Mouse (Mus musculus): Measurements from ENCODE around the gene Lef1. TPM values are rescaled to one million over a fixed set of nuclear protein-coding genes. Genes with fewer than 3 reads are reported as not detected.

The Lef1 gene
- polyA plus RNA-seq, 1 experiment from 2014 or later = 37.1 TPM

GRCm38 (mm10) chr3:131153896-131154295, 43.6 kb downstream of the Lef1 start:
- peaks cover 13% of the 10 kb centered on the region for H3K4me1 ChIP-seq
- WGBS = 82% methylated on average over 4 of the region's 4 CpGs
- H3K27ac ChIP-seq = no peak overlapping the region
- no peak for ATAC-seq (ENCODE audit: insufficient number of reproducible peaks, low FRiP score, low TSS enrichment, low read depth)
- H3K9ac ChIP-seq = no peak overlapping the region
- H3K36me3 ChIP-seq = no peaks in the 10 kb centered on the region
- H3K9me3 ChIP-seq = no peaks in the 10 kb centered on the region
- no peak overlapping the region for H3K4me2 ChIP-seq
- H3K27me3 ChIP-seq = no peaks in the 10 kb centered on the region
- no peak overlapping the region for H3K4me3 ChIP-seq

- H3K27ac ChIP-seq = no peak overlapping the region
- no peaks in the 10 kb centered on the region for H3K27me3 ChIP-seq
- H3K4me3 ChIP-seq = no peak overlapping the region
- WGBS = 73% methylated on average over 9 of the region's 9 CpGs
- peaks cover 13% of the 10 kb centered on the region for H3K4me1 ChIP-seq
- no peaks in the 10 kb centered on the region for H3K36me3 ChIP-seq
- no peak overlapping the region for H3K4me2 ChIP-seq
- H3K9me3 ChIP-seq = no peaks in the 10 kb centered on the region
- ATAC-seq (ENCODE audit: insufficient number of reproducible peaks, low FRiP score, low TSS enrichment, low read depth) = no peak
- H3K9ac ChIP-seq = no peak overlapping the region
Measured at GRCm38 (mm10) chr3:131154576-131154975, 44.3 kb downstream of the Lef1 start.

GRCm38 (mm10) chr3:131155066-131155465, 44.8 kb downstream of the Lef1 start:
- WGBS = 71% methylated on average over 7 of the region's 7 CpGs
- Histone ChIP-seq H3K4me1 (peaks cover 13% of the 10 kb centered on the region), H3K9ac (no peak overlapping the region), H3K27ac (no peak overlapping the region), H3K4me3 (no peak overlapping the region), H3K27me3 (no peaks in the 10 kb centered on the region), H3K36me3 (no peaks in the 10 kb centered on the region), H3K4me2 (no peak overlapping the region), H3K9me3 (no peaks in the 10 kb centered on the region)
- no peak for ATAC-seq (ENCODE audit: insufficient number of reproducible peaks, low FRiP score, low TSS enrichment, low read depth)

GRCm38 (mm10) chr3:131155657-131156056, 45.4 kb downstream of the Lef1 start:
- Histone ChIP-seq H3K9me3 (no peaks in the 10 kb centered on the region), H3K4me3 (no peak overlapping the region), H3K36me3 (no peaks in the 10 kb centered on the region), H3K4me2 (no peak overlapping the region), H3K27me3 (no peaks in the 10 kb centered on the region), H3K9ac (no peak overlapping the region), H3K27ac (peak overlapping the region; percentile 7; the same call in 1 of the 2 replicates), H3K4me1 (peaks cover 13% of the 10 kb centered on the region)
- no peak for ATAC-seq (ENCODE audit: insufficient number of reproducible peaks, low FRiP score, low TSS enrichment, low read depth)
- 44% methylated on average over 3 of the region's 3 CpGs for WGBS

GRCm38 (mm10) chr3:131156377-131156776, 46.1 kb downstream of the Lef1 start:
- H3K27me3 ChIP-seq = no peaks in the 10 kb centered on the region
- 0 out of 2 replicates have a peak overlapping the region, but pooled peaks have one; percentile 10 for H3K4me2 ChIP-seq
- ATAC-seq (ENCODE audit: insufficient number of reproducible peaks, low FRiP score, low TSS enrichment, low read depth) = no peak
- no peaks in the 10 kb centered on the region for H3K9me3 ChIP-seq
- no peak overlapping the region for H3K27ac ChIP-seq
- H3K4me3 ChIP-seq = no peak overlapping the region
- peaks cover 13% of the 10 kb centered on the region for H3K4me1 ChIP-seq
- H3K36me3 ChIP-seq = no peaks in the 10 kb centered on the region
- 20% methylated on average over 11 of the region's 11 CpGs for WGBS
- no peak overlapping the region for H3K9ac ChIP-seq

- no peaks in the 10 kb centered on the region for H3K36me3 ChIP-seq
- no peak overlapping the region for H3K4me3 ChIP-seq
- H3K4me2 ChIP-seq = no peak overlapping the region
- no peak for ATAC-seq (ENCODE audit: insufficient number of reproducible peaks, low FRiP score, low TSS enrichment, low read depth)
- H3K4me1 ChIP-seq = peaks cover 13% of the 10 kb centered on the region
- no peaks in the 10 kb centered on the region for H3K9me3 ChIP-seq
- H3K9ac ChIP-seq = no peak overlapping the region
- no peak overlapping the region for H3K27ac ChIP-seq
- 45% methylated on average over 7 of the region's 7 CpGs for WGBS
- H3K27me3 ChIP-seq = no peaks in the 10 kb centered on the region
Measured at GRCm38 (mm10) chr3:131157471-131157870, 47.2 kb downstream of the Lef1 start.

- Histone ChIP-seq H3K9ac (no peak overlapping the region), H3K4me2 (no peak overlapping the region), H3K27ac (no peak overlapping the region), H3K27me3 (no peaks in the 10 kb centered on the region), H3K9me3 (no peaks in the 10 kb centered on the region), H3K4me1 (peaks cover 13% of the 10 kb centered on the region), H3K36me3 (no peaks in the 10 kb centered on the region), H3K4me3 (no peak overlapping the region)
- ATAC-seq (ENCODE audit: insufficient number of reproducible peaks, low FRiP score, low TSS enrichment, low read depth) = no peak
- 49% methylated on average over 12 of the region's 12 CpGs for WGBS
Measured at GRCm38 (mm10) chr3:131159204-131159760, 49.0 kb downstream of the Lef1 start.

- 83% methylated on average over 14 of the region's 14 CpGs for WGBS
- no peak for ATAC-seq (ENCODE audit: insufficient number of reproducible peaks, low FRiP score, low TSS enrichment, low read depth)
- Histone ChIP-seq H3K4me1 (peaks cover 13% of the 10 kb centered on the region), H3K27me3 (no peaks in the 10 kb centered on the region), H3K9ac (no peak overlapping the region), H3K4me2 (no peak overlapping the region), H3K4me3 (no peak overlapping the region), H3K36me3 (no peaks in the 10 kb centered on the region), H3K9me3 (no peaks in the 10 kb centered on the region), H3K27ac (no peak overlapping the region)
Measured at GRCm38 (mm10) chr3:131159881-131160615, 49.8 kb downstream of the Lef1 start.

- no peaks in the 10 kb centered on the region for H3K36me3 ChIP-seq
- H3K4me2 ChIP-seq = no peak overlapping the region
- ATAC-seq (ENCODE audit: insufficient number of reproducible peaks, low FRiP score, low TSS enrichment, low read depth) = no peak
- no peaks in the 10 kb centered on the region for H3K9me3 ChIP-seq
- no peak overlapping the region for H3K27ac ChIP-seq
- no peak overlapping the region for H3K9ac ChIP-seq
- WGBS = 52% methylated on average over 7 of the region's 7 CpGs
- no peak overlapping the region for H3K4me3 ChIP-seq
- no peaks in the 10 kb centered on the region for H3K27me3 ChIP-seq
- H3K4me1 ChIP-seq = peaks cover 12% of the 10 kb centered on the region
Measured at GRCm38 (mm10) chr3:131160921-131161320, 50.6 kb downstream of the Lef1 start.

GRCm38 (mm10) chr3:131167731-131168130, 57.5 kb downstream of the Lef1 start:
- 0 out of 2 replicates have a peak, but pooled peaks cover 2% of the 10 kb centered on the region for H3K4me1 ChIP-seq
- no peaks in the 10 kb centered on the region for H3K36me3 ChIP-seq
- no peak overlapping the region for H3K4me2 ChIP-seq
- no peaks in the 10 kb centered on the region for H3K27me3 ChIP-seq
- H3K4me3 ChIP-seq = no peak overlapping the region
- no peaks in the 10 kb centered on the region for H3K9me3 ChIP-seq
- no peak for ATAC-seq (ENCODE audit: insufficient number of reproducible peaks, low FRiP score, low TSS enrichment, low read depth)
- 87% methylated on average over 4 of the region's 4 CpGs for WGBS
- H3K9ac ChIP-seq = no peak overlapping the region
- H3K27ac ChIP-seq = no peak overlapping the region

GRCm38 (mm10) chr3:131169161-131169560, 58.9 kb downstream of the Lef1 start:
- H3K27ac ChIP-seq = no peak overlapping the region
- H3K27me3 ChIP-seq = no peaks in the 10 kb centered on the region
- no peak for ATAC-seq (ENCODE audit: insufficient number of reproducible peaks, low FRiP score, low TSS enrichment, low read depth)
- no peak overlapping the region for H3K9ac ChIP-seq
- 0 out of 2 replicates have a peak, but pooled peaks cover 2% of the 10 kb centered on the region for H3K4me1 ChIP-seq
- no peaks in the 10 kb centered on the region for H3K9me3 ChIP-seq
- 77% methylated on average over 6 of the region's 6 CpGs for WGBS
- no peak overlapping the region for H3K4me2 ChIP-seq
- no peaks in the 10 kb centered on the region for H3K36me3 ChIP-seq
- no peak overlapping the region for H3K4me3 ChIP-seq

GRCm38 (mm10) chr3:131170099-131170643, 59.9 kb downstream of the Lef1 start:
- no peak for ATAC-seq (ENCODE audit: insufficient number of reproducible peaks, low FRiP score, low TSS enrichment, low read depth)
- Histone ChIP-seq H3K4me2 (no peak overlapping the region), H3K27ac (no peak overlapping the region), H3K4me1 (0 out of 2 replicates have a peak, but pooled peaks cover 2% of the 10 kb centered on the region), H3K27me3 (no peaks in the 10 kb centered on the region), H3K4me3 (no peak overlapping the region), H3K9ac (no peak overlapping the region), H3K36me3 (no peaks in the 10 kb centered on the region), H3K9me3 (no peaks in the 10 kb centered on the region)
- 83% methylated on average over 6 of the region's 6 CpGs for WGBS
